ENCODE assay signal across 8 mouse cellular contexts in the genomic region with DNA sequence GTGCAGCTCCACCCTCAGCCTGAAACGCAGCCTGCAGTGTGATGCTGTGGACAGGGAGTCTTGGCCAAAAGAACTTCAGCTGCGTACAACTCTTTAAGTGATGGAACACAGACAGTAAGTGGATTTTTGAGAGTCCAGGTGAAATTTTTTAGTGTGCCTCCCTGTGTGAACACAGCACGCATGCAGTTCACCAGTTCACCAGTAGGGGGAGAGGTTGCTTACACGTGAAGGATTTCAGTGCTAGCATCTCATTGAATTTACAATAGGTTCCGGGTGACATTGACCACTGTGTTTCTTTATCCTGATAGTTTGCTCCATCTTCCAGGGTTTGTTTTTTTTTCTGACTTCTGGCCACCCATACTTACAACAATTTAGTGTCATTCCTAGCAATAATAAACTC. TPM values are rescaled to one million over a fixed set of nuclear protein-coding genes. Genes with fewer than 3 reads are reported as not detected.
DNase-seq lines count a peak whose midpoint lies in the region; ATAC-seq and TF ChIP-seq lines count a peak whose summit lies in the region.

No protein-coding gene starts in this region.

- H3K4me2 ChIP-seq in kidney, embryonic 15.5 days: no peak overlapping the region
- H3K4me2 ChIP-seq in limb, embryonic 14.5 days (replicated peaks; ENCODE audit: low read depth, low read length, severe bottlenecking): no peak overlapping the region

- H3K4me1 ChIP-seq in kidney, adult 2 months (ENCODE audit: control insufficient read depth, insufficient read depth, low read length): no peaks in the 10 kb centered on the region
- H3K4me1 ChIP-seq in kidney, embryonic 15.5 days: no peaks in the 10 kb centered on the region
- no peaks in the 10 kb centered on the region for H3K4me1 ChIP-seq in limb, embryonic 14.5 days (ENCODE audit: control insufficient read depth, insufficient read depth, low read length)

- TF ChIP-seq POLR2A in kidney, adult 2 months (IDR thresholded peaks at IDR 0.05; ENCODE audit: low read depth, low read length): no peak
- TF ChIP-seq POLR2A in limb, embryonic 14.5 days (IDR thresholded peaks at IDR 0.05; ENCODE audit: borderline replicate concordance, extremely low read depth, insufficient read depth, insufficient read length): no peak

- no peaks in the 10 kb centered on the region for H3K27me3 ChIP-seq in kidney, adult 2 months (replicated peaks; ENCODE audit: control insufficient read depth, insufficient read depth, low read length)
- H3K27me3 ChIP-seq in kidney, embryonic 15.5 days: no peaks in the 10 kb centered on the region
- no peaks in the 10 kb centered on the region for H3K27me3 ChIP-seq in limb, embryonic 14.5 days (ENCODE audit: control insufficient read depth, insufficient read depth, low read length)

- H3K9ac ChIP-seq in kidney, embryonic 15.5 days: no peak overlapping the region
- H3K9ac ChIP-seq in limb, embryonic 14.5 days (ENCODE audit: low read depth, low read length, severe bottlenecking): no peak overlapping the region

- peak; percentile 83 for TF ChIP-seq CTCF in kidney, adult 2 months (conservative IDR thresholded peaks at IDR 0.05; ENCODE audit: insufficient read depth, insufficient read length, low read depth, low read length)

- DNase-seq in kidney, adult 2 months: peak; percentile 63
- DNase-seq in ZHBTc4 (ENCODE audit: low read depth, low spot score): peak; percentile 83
- peak; percentile 45 for DNase-seq in limb, embryonic 14.5 days (ENCODE audit: low spot score)
- peak; percentile 75 for DNase-seq in retina, embryonic 14.5 days (ENCODE audit: low spot score)
- DNase-seq in thymus, postnatal 10 days (ENCODE audit: low spot score in 2 of 2): peak; percentile 37 to 83

- 50% methylated on average over 5 of the region's 5 CpGs for WGBS in kidney, adult 2 months
- WGBS in kidney, embryonic 15.5 days: 52% methylated on average over 5 of the region's 5 CpGs
- 53% methylated on average over 5 of the region's 5 CpGs for WGBS in limb, embryonic 14.5 days

- H3K27ac ChIP-seq in kidney, adult 2 months (ENCODE audit: insufficient read depth, low read depth, low read length): no peak overlapping the region
- no peak overlapping the region for H3K27ac ChIP-seq in kidney, embryonic 15.5 days
- H3K27ac ChIP-seq in limb, embryonic 14.5 days (replicated peaks; ENCODE audit: low read depth, low read length): no peak overlapping the region

- H3K9me3 ChIP-seq in kidney, embryonic 15.5 days (replicated peaks): no peaks in the 10 kb centered on the region
- no peaks in the 10 kb centered on the region for H3K9me3 ChIP-seq in limb, embryonic 14.5 days (ENCODE audit: control insufficient read depth, low read length)

- H3K36me3 ChIP-seq in kidney, adult 2 months (ENCODE audit: control insufficient read depth, insufficient read depth, low read length): no peaks in the 10 kb centered on the region
- H3K36me3 ChIP-seq in kidney, embryonic 15.5 days: no peaks in the 10 kb centered on the region
- H3K36me3 ChIP-seq in limb, embryonic 14.5 days (ENCODE audit: control insufficient read depth, insufficient read depth, low read length): no peaks in the 10 kb centered on the region

- H3K4me3 ChIP-seq in kidney, adult 2 months (ENCODE audit: insufficient read depth, low read depth, low read length): no peak overlapping the region
- no peak overlapping the region for H3K4me3 ChIP-seq in kidney, embryonic 15.5 days (replicated peaks)
- H3K4me3 ChIP-seq in limb, embryonic 14.5 days (replicated peaks; ENCODE audit: low read length): no peak overlapping the region

- no peak for ATAC-seq in kidney, embryonic 15.5 days (replicated peaks; ENCODE audit: low FRiP score)
- ATAC-seq in common myeloid progenitor, adult 5-6 weeks (replicated peaks; ENCODE audit: low read depth, poor library complexity, severe bottlenecking): peak; percentile 82
- peak; percentile 32 to 60; a peak in 1 of 4 replicates for ATAC-seq in hematopoietic stem cell, adult 5-6 weeks (replicated peaks in 1 of 2; ENCODE audit: insufficient read depth in 1 of 2, low FRiP score in 2 of 2, low TSS enrichment in 1 of 2, low read depth in 1 of 2, poor library complexity in 2 of 2, severe bottlenecking in 2 of 2)
- ATAC-seq in limb, embryonic 14.5 days (ENCODE audit: low FRiP score, low read depth): no peak

RNA-seq across cellular contexts. Expression of a gene that starts 45.4 kb away (rescaled TPM):
- 28.5 and 30.1 TPM in 2 replicates for polyA plus RNA-seq in kidney, adult 2 months (2012; rRNA removed)
- polyA plus RNA-seq in kidney, embryonic 15.5 days (2015; fragmentation: Nextera tagmentation; extraction: Ambion mirVana): 3.7 and 6.4 TPM in 2 replicates
- total RNA-seq in common myeloid progenitor, adult 5-6 weeks (2017): 1.0 TPM in 1 of 2 replicates, not detected in the other
- not detected in 2 replicates for total RNA-seq in hematopoietic stem cell, adult 5-6 weeks (2017)
- polyA plus RNA-seq in limb, embryonic 14.5 days (2012; rRNA removed): 4.5 and 6.0 TPM in 2 replicates
- polyA plus RNA-seq in limb, embryonic 14.5 days (2014; fragmentation: Nextera tagmentation; extraction: Ambion mirVana): 6.9 and 8.0 TPM in 2 replicates

Comparison
In these comparisons a context has a peak if more than half of its experiments do, and no peak if none do; other contexts are left out.
1. ATAC-seq: peak in common myeloid progenitor, adult 5-6 weeks (single experiment) and hematopoietic stem cell, adult 5-6 weeks (2 of 2); none in kidney, embryonic 15.5 days (single experiment) and limb, embryonic 14.5 days (single experiment).
2. Peak in every context shown above with its lines, with median percentiles within 50 percentile points of each other: DNase-seq.